Mouse (Mus musculus): ENCODE measurements around the gene Smagp. TPM values are rescaled to one million over a fixed set of nuclear protein-coding genes. Genes with fewer than 3 reads are reported as not detected.
"Not testable (repeated sequence)": the region's sequence is repeated elsewhere in the genome, so short reads cannot be mapped to it uniquely, and the experiment has no call there.

Gene Smagp
- total and polyA plus RNA-seq, 2 experiments from 2014 or later = 2.5 to 2.6 TPM

DNA sequence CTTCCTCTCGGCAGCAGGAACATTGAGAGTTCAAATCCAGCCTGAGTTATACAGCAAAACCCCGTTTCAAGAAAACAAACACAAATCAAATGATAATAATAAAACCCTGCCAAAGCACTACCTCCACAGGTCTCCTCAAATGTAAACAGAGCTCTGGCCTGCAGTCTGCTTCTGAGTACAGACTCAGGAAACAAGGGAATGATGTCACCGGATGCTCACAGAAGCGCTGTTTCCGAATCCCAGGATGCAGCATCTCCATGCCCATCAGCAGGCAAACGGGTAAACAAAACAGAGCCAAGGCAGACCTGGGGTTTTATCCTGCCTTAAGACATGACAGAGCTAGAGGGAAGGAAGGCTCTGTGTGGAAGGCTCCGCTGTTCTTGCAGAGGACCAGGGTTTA is 7.9 kb downstream of the Smagp start:
- no peaks in the 10 kb centered on the region for H3K9me3 ChIP-seq (ENCODE audit: low read length)

DNA sequence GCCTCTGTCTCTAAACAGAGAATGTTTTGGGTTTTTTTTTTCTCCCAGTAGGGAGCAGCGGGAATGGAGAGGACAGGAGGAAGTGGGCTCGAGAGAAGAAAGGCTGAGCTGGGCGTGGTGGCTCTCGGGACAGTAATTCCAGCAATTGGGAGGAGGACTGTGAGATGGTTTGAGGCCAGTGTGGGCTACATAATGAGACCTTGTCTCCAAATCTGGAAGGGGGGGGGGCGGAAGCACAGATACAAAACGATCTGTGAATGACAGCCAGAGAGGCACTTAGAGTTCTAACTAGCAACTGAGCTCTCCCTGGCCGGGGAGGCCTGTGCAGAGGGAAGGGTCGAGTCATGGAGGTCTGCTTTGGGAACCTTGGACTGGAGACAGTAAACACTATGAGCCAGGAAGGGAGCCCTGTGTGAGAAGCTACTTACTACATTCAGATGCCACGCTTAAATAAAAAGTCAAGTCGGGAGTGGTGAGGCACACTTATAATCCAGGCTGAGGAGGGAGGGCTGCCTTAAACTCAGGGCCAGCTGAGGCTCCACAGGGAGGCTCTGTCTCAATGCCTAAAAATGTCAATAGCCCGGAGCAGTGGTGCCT is 8.9 kb downstream of the Smagp start:
- no peak overlapping the region for H3K9ac ChIP-seq (replicated peaks; ENCODE audit: low read length, poor library complexity, severe bottlenecking)
- no peaks in the 10 kb centered on the region for H3K36me3 ChIP-seq (ENCODE audit: insufficient read depth, low read length)
- 0 out of 2 replicates have a peak, but pooled peaks cover 2% of the 10 kb centered on the region for H3K27me3 ChIP-seq (ENCODE audit: insufficient read depth, low read length)
- H3K4me2 ChIP-seq (ENCODE audit: low read depth, low read length, poor library complexity, severe bottlenecking) = no peak overlapping the region
- 4% methylated on average over 11 of the region's 11 CpGs for WGBS
- ATAC-seq (ENCODE audit: low FRiP score) (no peak), DNase-seq (ENCODE audit: low spot score) (no peak)
- no peak overlapping the region for H3K27ac ChIP-seq (ENCODE audit: low read depth, low read length)
- H3K9me3 ChIP-seq (ENCODE audit: low read length) = no peaks in the 10 kb centered on the region
- H3K4me3 ChIP-seq (ENCODE audit: low read depth, low read length) = no peak overlapping the region
- TF ChIP-seq CTCF (IDR thresholded peaks at IDR 0.05) = no peak
- no peaks in the 10 kb centered on the region; the same call in 1 of the 2 replicates for H3K4me1 ChIP-seq (ENCODE audit: insufficient read depth, low read length)

More for the DNA sequence above, 7.9 kb downstream of the Smagp start:
- peaks cover 7% of the 10 kb centered on the region; the same call in 1 of the 2 replicates for H3K27me3 ChIP-seq (ENCODE audit: insufficient read depth, low read length)
- H3K36me3 ChIP-seq (ENCODE audit: insufficient read depth, low read length) = no peaks in the 10 kb centered on the region
- no peak for DNase-seq (ENCODE audit: low spot score)
- ATAC-seq (ENCODE audit: low FRiP score) = no peak
- TF ChIP-seq CTCF (IDR thresholded peaks at IDR 0.05) = no peak
- no peak overlapping the region for H3K9ac ChIP-seq (replicated peaks; ENCODE audit: low read length, poor library complexity, severe bottlenecking)
- no peak overlapping the region for H3K4me2 ChIP-seq (ENCODE audit: low read depth, low read length, poor library complexity, severe bottlenecking)
- 46% methylated on average over 7 of the region's 7 CpGs for WGBS
- no peaks in the 10 kb centered on the region; the same call in 1 of the 2 replicates for H3K4me1 ChIP-seq (ENCODE audit: insufficient read depth, low read length)
- no peak overlapping the region for H3K4me3 ChIP-seq (ENCODE audit: low read depth, low read length)
- H3K27ac ChIP-seq (ENCODE audit: low read depth, low read length) = no peak overlapping the region

DNA sequence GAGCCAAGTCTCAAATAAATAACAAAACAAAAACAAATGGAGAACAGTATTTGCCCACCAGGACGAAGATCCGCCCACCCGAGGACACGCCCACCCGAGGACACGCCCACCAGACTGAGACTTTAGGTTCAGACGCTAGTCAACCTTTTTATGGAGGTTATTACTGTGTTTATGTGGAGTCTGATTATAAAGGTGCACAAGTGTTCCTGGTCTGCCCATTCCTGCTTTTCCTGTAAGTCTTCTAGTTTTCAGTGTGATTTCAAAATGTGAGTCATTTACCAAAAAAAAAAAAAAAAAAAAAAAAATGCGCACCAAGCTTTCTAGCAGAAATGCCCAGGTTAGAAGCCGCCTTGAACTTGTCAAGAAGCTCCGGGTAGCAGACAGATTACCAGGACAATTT is 9.5 kb downstream of the Smagp start:
- Histone ChIP-seq H3K9me3 (ENCODE audit: low read length) (no peaks in the 10 kb centered on the region), H3K4me3 (ENCODE audit: low read depth, low read length) (no peak overlapping the region), H3K36me3 (ENCODE audit: insufficient read depth, low read length) (no peaks in the 10 kb centered on the region), H3K4me2 (ENCODE audit: low read depth, low read length, poor library complexity, severe bottlenecking) (no peak overlapping the region), H3K9ac (replicated peaks; ENCODE audit: low read length, poor library complexity, severe bottlenecking) (no peak overlapping the region), H3K27me3 (ENCODE audit: insufficient read depth, low read length) (no peaks in the 10 kb centered on the region), H3K27ac (ENCODE audit: low read depth, low read length) (no peak overlapping the region), H3K4me1 (ENCODE audit: insufficient read depth, low read length) (no peaks in the 10 kb centered on the region; the same call in 1 of the 2 replicates)
- DNase-seq (ENCODE audit: low spot score) (no peak), ATAC-seq (ENCODE audit: low FRiP score) (no peak)
- no peak for TF ChIP-seq CTCF (IDR thresholded peaks at IDR 0.05)
- WGBS = 20% methylated on average over 10 of the region's 10 CpGs

DNA sequence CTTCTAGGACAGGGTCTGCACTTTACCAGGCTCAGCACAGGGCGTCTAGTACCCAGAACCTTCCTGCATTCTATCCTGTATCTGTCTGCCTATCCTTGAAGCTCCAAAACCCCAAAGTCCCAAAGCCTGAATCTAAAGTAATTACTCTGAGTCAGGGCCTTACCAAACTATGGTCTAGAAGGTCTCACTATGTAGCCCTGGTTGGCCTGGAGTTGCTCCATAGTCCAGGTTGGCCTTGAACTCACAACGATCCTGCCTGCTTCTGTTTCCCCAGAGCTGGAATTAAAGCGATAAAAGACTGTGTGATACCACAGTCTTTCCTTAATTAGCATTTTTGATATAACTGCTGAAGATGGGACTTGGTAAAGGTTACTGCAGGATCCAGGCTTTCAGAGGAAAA is 12.3 kb downstream of the Smagp start:
- no peak overlapping the region for H3K4me3 ChIP-seq (ENCODE audit: low read depth, low read length)
- 84% methylated on average over 3 of the region's 3 CpGs for WGBS
- H3K4me2 ChIP-seq (ENCODE audit: low read depth, low read length, poor library complexity, severe bottlenecking) = no peak overlapping the region
- TF ChIP-seq CTCF (IDR thresholded peaks at IDR 0.05) = no peak
- no peaks in the 10 kb centered on the region for H3K27me3 ChIP-seq (ENCODE audit: insufficient read depth, low read length)
- no peaks in the 10 kb centered on the region; the same call in 1 of the 2 replicates for H3K4me1 ChIP-seq (ENCODE audit: insufficient read depth, low read length)
- peaks cover 6% of the 10 kb centered on the region for H3K36me3 ChIP-seq (ENCODE audit: insufficient read depth, low read length)
- no peak overlapping the region for H3K9ac ChIP-seq (replicated peaks; ENCODE audit: low read length, poor library complexity, severe bottlenecking)
- DNase-seq (ENCODE audit: low spot score) (no peak), ATAC-seq (ENCODE audit: low FRiP score) (no peak)
- no peaks in the 10 kb centered on the region for H3K9me3 ChIP-seq (ENCODE audit: low read length)
- no peak overlapping the region for H3K27ac ChIP-seq (ENCODE audit: low read depth, low read length)

DNA sequence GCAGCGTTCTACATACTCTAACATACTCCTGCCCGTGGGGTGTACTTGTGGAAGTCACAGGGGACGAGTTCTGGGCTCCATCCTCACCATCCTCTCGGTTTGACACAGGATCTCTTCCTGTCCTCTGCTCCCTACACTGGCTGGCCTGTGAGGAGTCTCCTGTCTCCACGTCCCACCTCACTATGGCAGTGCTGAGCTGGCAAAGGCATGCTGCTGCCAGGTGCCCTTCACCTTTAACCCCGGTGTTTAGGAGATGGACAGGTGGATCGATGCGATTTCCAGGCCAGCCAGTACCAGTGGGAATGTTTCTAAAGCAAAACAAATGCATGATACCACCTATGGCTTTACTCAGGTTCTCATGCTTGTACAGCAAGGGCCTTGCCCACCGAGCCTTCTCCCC is 13.0 kb downstream of the Smagp start:
- no peak for TF ChIP-seq CTCF (IDR thresholded peaks at IDR 0.05)

DNA sequence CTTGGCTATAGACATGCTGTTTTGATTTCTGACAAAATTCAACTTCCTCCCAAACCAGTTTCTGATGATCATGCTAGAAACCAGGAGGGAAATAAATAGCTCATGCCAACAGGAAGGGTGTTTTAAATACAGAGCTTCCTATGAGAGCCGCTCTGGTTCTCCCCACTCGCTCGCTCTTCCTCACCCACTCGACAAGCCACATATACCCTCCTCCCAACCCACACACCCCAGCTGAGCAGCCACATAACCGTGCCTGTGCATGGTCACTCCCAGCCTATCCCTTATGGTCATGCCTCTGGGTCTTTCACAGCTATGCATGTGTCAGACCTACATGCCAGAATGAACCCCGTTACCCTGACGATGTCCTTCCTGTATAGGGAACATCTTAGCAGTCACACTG is 14.6 kb downstream of the Smagp start:
- H3K4me3 ChIP-seq (ENCODE audit: low read depth, low read length) = no peak overlapping the region
- H3K4me1 ChIP-seq (ENCODE audit: insufficient read depth, low read length) = no peaks in the 10 kb centered on the region
- no peaks in the 10 kb centered on the region for H3K27me3 ChIP-seq (ENCODE audit: insufficient read depth, low read length)
- no peak overlapping the region for H3K4me2 ChIP-seq (ENCODE audit: low read depth, low read length, poor library complexity, severe bottlenecking)
- 87% methylated on average over 7 of the region's 7 CpGs for WGBS
- no peak for TF ChIP-seq CTCF (IDR thresholded peaks at IDR 0.05)
- H3K9me3 ChIP-seq (ENCODE audit: low read length) = no peaks in the 10 kb centered on the region
- no peak overlapping the region for H3K9ac ChIP-seq (replicated peaks; ENCODE audit: low read length, poor library complexity, severe bottlenecking)
- peaks cover 17% of the 10 kb centered on the region for H3K36me3 ChIP-seq (ENCODE audit: insufficient read depth, low read length)
- no peak for ATAC-seq (ENCODE audit: low FRiP score)
- DNase-seq (ENCODE audit: low spot score) = no peak
- no peak overlapping the region for H3K27ac ChIP-seq (ENCODE audit: low read depth, low read length)

More for the DNA sequence above, 13.0 kb downstream of the Smagp start:
- DNase-seq (ENCODE audit: low spot score) (no peak), ATAC-seq (ENCODE audit: low FRiP score) (no peak)
- no peak overlapping the region for H3K27ac ChIP-seq (ENCODE audit: low read depth, low read length)
- no peak overlapping the region for H3K4me3 ChIP-seq (ENCODE audit: low read depth, low read length)
- no peaks in the 10 kb centered on the region for H3K9me3 ChIP-seq (ENCODE audit: low read length)
- no peak overlapping the region for H3K4me2 ChIP-seq (ENCODE audit: low read depth, low read length, poor library complexity, severe bottlenecking)
- no peaks in the 10 kb centered on the region for H3K27me3 ChIP-seq (ENCODE audit: insufficient read depth, low read length)
- H3K4me1 ChIP-seq (ENCODE audit: insufficient read depth, low read length) = no peaks in the 10 kb centered on the region; the same call in 1 of the 2 replicates
- H3K9ac ChIP-seq (replicated peaks; ENCODE audit: low read length, poor library complexity, severe bottlenecking) = no peak overlapping the region
- H3K36me3 ChIP-seq (ENCODE audit: insufficient read depth, low read length) = peaks cover 10% of the 10 kb centered on the region
- 91% methylated on average over 9 of the region's 9 CpGs for WGBS

DNA sequence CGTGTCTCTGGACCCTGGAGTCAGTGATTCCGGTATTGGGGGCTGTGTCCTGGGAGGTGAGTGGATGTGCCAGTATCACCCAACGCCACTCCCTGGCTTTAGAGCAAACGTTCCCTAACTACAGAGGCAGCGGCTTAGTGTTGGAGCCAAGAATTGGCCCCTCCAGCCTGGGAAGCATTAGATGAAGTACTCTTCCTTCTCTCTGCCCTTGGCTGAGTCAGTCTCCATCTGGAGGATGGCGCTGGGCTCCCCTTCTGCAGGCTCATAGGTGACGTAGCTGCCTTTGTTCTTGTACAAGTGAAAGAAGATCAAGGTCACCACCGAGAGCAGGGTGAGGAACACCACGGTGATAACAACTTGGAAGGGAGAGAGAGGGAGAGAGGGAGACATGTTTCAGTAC is 15.1 kb downstream of the Smagp start:
- peaks cover 17% of the 10 kb centered on the region for H3K36me3 ChIP-seq (ENCODE audit: insufficient read depth, low read length)
- H3K4me3 ChIP-seq (ENCODE audit: low read depth, low read length); H3K9me3 ChIP-seq (ENCODE audit: low read length); ATAC-seq (ENCODE audit: low FRiP score); DNase-seq (ENCODE audit: low spot score); H3K4me2 ChIP-seq (ENCODE audit: low read depth, low read length, poor library complexity, severe bottlenecking); H3K9ac ChIP-seq (replicated peaks; ENCODE audit: low read length, poor library complexity, severe bottlenecking); H3K27ac ChIP-seq (ENCODE audit: low read depth, low read length); H3K4me1 ChIP-seq (ENCODE audit: insufficient read depth, low read length); H3K27me3 ChIP-seq (ENCODE audit: insufficient read depth, low read length): not testable (repeated sequence)
- 74% methylated on average over 9 of the region's 9 CpGs for WGBS

Data from midbrain, postnatal 0 days (tissue).